Mouse (Mus musculus) midbrain, embryonic 16.5 days (tissue): Measurements from ENCODE around the gene Stag3. TPM values are rescaled to one million over a fixed set of nuclear protein-coding genes. Genes with fewer than 3 reads are reported as not detected.
A peak's percentile ranks its signal among the peaks of the same experiment; 100 is the strongest.

Source experiments
- ATAC-seq: fragments of 200-750 bp; cut with Nextera tagmentation; 2 replicates; pipeline ENCODE4 v1.8.0; 2017; ENCODE audit warnings: moderate TSS enrichment
- H3K27ac ChIP-seq: fragments of 300-500 bp; sonication (generic); 2 replicates; pipeline ENCODE4 v1.5.1; 2014; ENCODE audit warnings: mild to moderate bottlenecking, low read length, mixed read lengths
- H3K27me3 ChIP-seq: fragments of 300-500 bp; sonication (generic); 2 replicates; pipeline ENCODE4 v1.6.1; 2014; ENCODE audit warnings: low read depth, low read length, mixed read lengths; ENCODE audit not compliant: control insufficient read depth, insufficient read depth
- H3K36me3 ChIP-seq: fragments of 300-500 bp; sonication (generic); 2 replicates; pipeline ENCODE4 v1.6.1; 2014; ENCODE audit warnings: mild to moderate bottlenecking, low read length, moderate library complexity, mixed read lengths; ENCODE audit not compliant: control insufficient read depth, insufficient read depth
- H3K4me1 ChIP-seq: fragments of 300-500 bp; sonication (generic); 2 replicates; pipeline ENCODE4 v1.6.1; 2014; ENCODE audit warnings: mild to moderate bottlenecking, low read length, mixed read lengths; ENCODE audit not compliant: control insufficient read depth, insufficient read depth
- H3K4me2 ChIP-seq: fragments of 300-500 bp; sonication (generic); 2 replicates; pipeline ENCODE4 v1.6.1; 2014; ENCODE audit warnings: mild to moderate bottlenecking, low read length, mixed read lengths
- H3K4me3 ChIP-seq: fragments of 300-500 bp; sonication (generic); 2 replicates; pipeline ENCODE4 v1.5.1; 2014; ENCODE audit warnings: low read depth, mild to moderate bottlenecking, low read length, moderate library complexity, mixed read lengths
- H3K9ac ChIP-seq: fragments of 300-500 bp; sonication (generic); 2 replicates; pipeline ENCODE4 v1.6.1; 2014; ENCODE audit warnings: low read depth, low read length, mixed read lengths
- H3K9me3 ChIP-seq: fragments of 300-500 bp; sonication (generic); replicated peaks from 2 replicates; pipeline ENCODE4 v1.6.1; 2014; ENCODE audit warnings: mild to moderate bottlenecking, low read length, mixed read lengths; ENCODE audit not compliant: control insufficient read depth, poor library complexity, severe bottlenecking
- WGBS: fragments of 180-500 bp; shearing (Covaris S2); extraction: QIAGEN DNeasy Blood & Tissue Kit; methylation state at CpG from one replicate; pipeline ENCODE4 v1.1.7; 2014; 5-methylcytosine and 5-hydroxymethylcytosine counted together
- polyA plus RNA-seq: library from polyadenylated mRNA; unstranded; fragments of >200 nt; fragmentation: Nextera tagmentation; extraction: Ambion mirVana; gene quantifications from 2 replicates; pipeline ENCODE4 v1.2.1, GENCODE M21; 2015

Stag3 gene
- polyA plus RNA-seq, 1 experiment from 2014 or later = 13.1 TPM

DNA sequence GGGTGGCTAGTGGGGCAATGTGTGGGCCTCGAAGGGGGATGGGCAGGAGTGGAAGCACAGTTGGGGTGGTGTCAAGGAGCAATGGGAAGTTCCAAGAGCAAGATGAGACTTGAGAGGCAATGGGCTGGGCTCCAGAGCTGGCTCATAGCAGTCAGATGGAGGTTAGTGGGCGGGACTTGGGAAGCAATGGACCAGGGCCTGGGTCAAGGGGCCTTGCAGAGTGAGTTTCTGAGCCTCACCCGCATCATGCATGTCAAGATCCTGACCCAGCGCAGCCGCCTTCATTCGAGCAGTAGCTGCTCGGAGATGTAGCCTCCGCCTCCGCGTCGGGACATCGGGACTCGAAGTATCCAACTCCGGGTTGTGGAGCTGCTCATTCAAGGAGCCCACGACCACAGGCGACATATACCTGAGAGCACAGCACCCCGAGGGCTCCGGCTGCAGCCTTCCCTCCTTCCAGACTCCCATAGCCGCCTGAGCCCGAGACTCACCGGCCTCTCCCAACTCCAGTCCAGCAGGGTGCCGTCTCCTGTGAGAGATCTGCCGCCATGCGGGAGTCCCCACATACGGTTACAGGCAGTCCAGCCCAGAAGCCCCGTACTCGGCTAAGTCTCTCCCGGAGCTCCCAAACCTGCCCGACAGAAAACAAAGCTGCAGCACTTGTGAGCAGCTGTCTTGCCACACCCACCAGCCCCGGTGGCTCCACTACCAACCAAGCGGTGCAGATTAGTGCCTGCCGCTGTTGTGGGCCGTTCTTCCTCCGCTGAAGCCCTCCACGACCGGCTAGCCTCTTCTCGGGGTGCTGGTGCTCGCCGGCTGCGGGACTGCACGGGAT lies 4.6 kb upstream of the Stag3 start:
- Histone ChIP-seq H3K27me3 (no peaks in the 10 kb centered on the region), H3K4me2 (peak overlapping the region; percentile 67), H3K36me3 (peaks cover 5% of the 10 kb centered on the region), H3K27ac (no peak overlapping the region), H3K4me3 (peak overlapping the region; percentile 34), H3K9ac (peak overlapping the region; percentile 64), H3K4me1 (peaks cover 47% of the 10 kb centered on the region), H3K9me3 (no peaks in the 10 kb centered on the region)
- 8% methylated on average over 41 of the region's 41 CpGs for WGBS
- no peak for ATAC-seq

DNA sequence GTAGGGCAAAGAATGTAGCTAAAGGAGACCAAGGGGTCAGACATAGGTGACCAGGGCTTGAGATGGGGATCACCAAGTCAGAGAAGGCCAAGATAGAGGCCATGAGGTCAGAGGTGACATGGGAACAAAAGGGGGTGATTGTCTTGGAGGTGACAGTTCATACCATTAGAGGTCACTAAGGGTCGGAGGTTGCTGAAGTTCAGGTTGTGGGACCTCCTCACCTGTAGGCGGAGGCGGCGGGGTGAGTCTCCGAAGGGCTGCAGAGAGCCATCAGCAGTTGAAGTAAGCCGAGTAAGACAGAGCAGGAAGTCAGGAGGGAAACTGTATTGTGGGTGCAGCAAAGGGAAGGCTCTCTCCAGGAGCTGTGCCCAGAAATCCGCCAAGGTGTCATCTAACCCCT lies 2.0 kb upstream of the Stag3 start:
- peak overlapping the region; percentile 78 for H3K4me2 ChIP-seq
- H3K27me3 ChIP-seq = no peaks in the 10 kb centered on the region
- ATAC-seq = no peak
- H3K4me1 ChIP-seq = peaks cover 44% of the 10 kb centered on the region
- H3K36me3 ChIP-seq = peaks cover 5% of the 10 kb centered on the region
- 92% methylated on average over 7 of the region's 7 CpGs for WGBS
- H3K4me3 ChIP-seq = peak overlapping the region; percentile 70
- H3K9ac ChIP-seq = peak overlapping the region; percentile 88
- no peak overlapping the region for H3K27ac ChIP-seq
- no peaks in the 10 kb centered on the region for H3K9me3 ChIP-seq

DNA sequence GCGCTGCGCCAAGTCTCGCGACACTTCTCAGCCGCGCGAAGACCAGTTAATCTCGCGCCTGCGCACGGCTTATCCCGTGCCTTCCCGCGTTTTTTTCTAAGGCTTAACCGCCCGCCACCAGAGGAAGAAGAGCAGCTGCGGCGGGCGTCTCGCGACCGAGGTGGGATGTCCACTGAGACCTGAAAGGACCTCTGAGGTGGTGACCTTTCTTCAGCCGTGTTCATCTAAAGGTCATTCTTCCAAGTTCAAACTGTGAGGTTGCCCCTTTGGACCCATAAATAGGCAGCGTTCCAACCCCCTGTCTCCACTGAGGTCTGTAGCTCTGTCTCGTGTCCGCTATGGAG lies 357 bp downstream of the Stag3 start:
- H3K27me3 ChIP-seq = no peaks in the 10 kb centered on the region
- no peak overlapping the region for H3K9ac ChIP-seq
- 24% methylated on average over 26 of the region's 26 CpGs for WGBS
- no peaks in the 10 kb centered on the region for H3K36me3 ChIP-seq
- peak overlapping the region; percentile 54; the same call in 1 of the 2 replicates for H3K27ac ChIP-seq
- H3K4me2 ChIP-seq = peak overlapping the region; percentile 50
- peak overlapping the region; percentile 70 for H3K4me3 ChIP-seq
- H3K9me3 ChIP-seq = no peaks in the 10 kb centered on the region
- 0 out of 2 replicates have a peak, but pooled peaks have one; percentile 4 for ATAC-seq
- H3K4me1 ChIP-seq = peaks cover 35% of the 10 kb centered on the region

DNA sequence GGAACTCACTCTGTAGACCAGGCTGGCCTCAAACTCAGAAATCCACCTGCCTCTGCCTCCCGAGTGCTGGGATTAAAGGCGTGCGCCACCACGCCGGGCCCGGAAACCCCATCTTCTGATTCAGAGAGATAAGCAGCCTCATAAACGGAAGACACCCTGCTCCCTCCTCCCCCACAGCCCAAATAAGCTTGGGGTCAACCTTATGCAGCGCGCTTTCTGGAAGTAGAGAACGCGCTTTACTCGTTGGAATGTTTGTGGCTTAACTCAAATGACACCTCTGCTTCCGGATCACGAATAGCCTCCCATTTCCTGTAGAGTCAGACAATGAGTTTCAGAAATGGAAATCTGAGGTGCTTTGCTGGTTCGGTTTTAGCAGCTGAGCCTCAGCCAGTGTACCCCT lies 789 bp downstream of the Stag3 start:
- Histone ChIP-seq H3K36me3 (no peaks in the 10 kb centered on the region), H3K4me2 (no peak overlapping the region; the same call in 1 of the 2 replicates), H3K9me3 (no peaks in the 10 kb centered on the region), H3K27ac (no peak overlapping the region), H3K4me1 (peaks cover 30% of the 10 kb centered on the region), H3K9ac (no peak overlapping the region), H3K4me3 (peak overlapping the region; percentile 70), H3K27me3 (no peaks in the 10 kb centered on the region)
- 93% methylated on average over 15 of the region's 15 CpGs for WGBS
- ATAC-seq = no peak

DNA sequence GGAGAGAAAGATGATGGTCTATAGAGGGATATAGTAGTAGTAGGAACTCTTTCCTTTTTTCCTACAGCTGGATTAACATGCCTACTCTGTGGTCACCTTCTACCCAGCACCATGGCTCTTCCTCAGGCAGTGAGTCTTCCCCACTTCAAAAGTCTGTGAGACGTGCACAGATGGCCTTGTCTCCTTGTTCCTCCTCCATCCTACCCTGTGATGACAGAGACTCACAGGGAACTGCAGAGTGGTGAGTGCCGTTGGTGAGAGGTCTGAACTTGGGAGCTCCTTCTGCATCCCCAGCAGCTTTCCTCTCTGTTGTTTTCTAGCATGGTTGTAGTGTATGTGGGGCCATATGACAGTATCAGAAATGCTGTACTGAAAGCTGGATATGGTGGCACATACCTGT lies 1.8 kb downstream of the Stag3 start:
- Histone ChIP-seq H3K9me3 (no peaks in the 10 kb centered on the region), H3K4me2 (no peak overlapping the region), H3K27ac (no peak overlapping the region), H3K36me3 (no peaks in the 10 kb centered on the region), H3K4me1 (peaks cover 21% of the 10 kb centered on the region), H3K9ac (no peak overlapping the region), H3K4me3 (no peak overlapping the region), H3K27me3 (no peaks in the 10 kb centered on the region)
- 82% methylated on average over 2 of the region's 2 CpGs for WGBS
- no peak for ATAC-seq

DNA sequence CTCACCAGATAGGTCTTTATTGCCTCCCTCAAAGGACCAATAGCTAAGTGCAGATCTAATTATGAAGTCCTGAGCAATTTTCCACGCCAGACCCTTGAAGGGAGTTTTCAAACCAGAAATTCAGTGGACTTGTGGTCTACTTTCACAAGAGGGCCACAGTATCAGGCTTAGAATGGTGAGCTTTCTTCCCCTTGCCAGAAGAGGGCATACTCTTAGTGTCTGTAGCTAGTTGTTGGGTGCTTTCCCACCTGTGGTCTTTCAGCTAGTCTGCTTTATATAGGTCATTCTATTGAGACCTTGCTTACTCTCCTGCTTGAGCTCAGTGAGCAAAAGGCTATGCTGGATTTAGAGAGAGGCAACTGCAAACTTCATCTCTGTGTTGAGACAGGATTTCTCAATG lies 3.5 kb downstream of the Stag3 start:
- Histone ChIP-seq H3K36me3 (no peaks in the 10 kb centered on the region), H3K27me3 (no peaks in the 10 kb centered on the region), H3K4me2 (no peak overlapping the region), H3K9me3 (no peaks in the 10 kb centered on the region), H3K4me1 (peaks cover 3% of the 10 kb centered on the region), H3K9ac (no peak overlapping the region), H3K4me3 (no peak overlapping the region), H3K27ac (no peak overlapping the region)
- ATAC-seq = no peak
- WGBS = 50% methylated on average over 1 of the region's 1 CpGs

DNA sequence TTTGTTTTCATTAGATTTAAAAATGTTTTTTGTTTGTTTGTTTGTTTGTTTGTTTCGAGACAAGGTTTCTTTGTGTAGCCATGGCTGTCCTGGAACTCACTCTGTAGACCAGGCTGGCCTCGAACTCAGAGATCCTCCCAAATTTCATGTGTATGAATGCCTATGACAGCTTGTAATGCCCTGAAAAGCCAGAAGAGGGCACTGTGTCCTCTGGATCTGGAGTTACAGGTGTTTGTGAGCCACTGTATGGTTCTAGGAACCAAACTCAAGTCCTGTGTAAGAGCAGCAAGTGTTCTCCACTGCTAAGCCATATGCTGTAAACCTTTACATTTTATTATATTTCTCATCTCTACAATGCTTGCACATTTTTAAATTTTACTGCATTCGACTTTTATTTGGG lies 7.8 kb downstream of the Stag3 start:
- Histone ChIP-seq H3K4me3 (no peak overlapping the region), H3K4me2 (no peak overlapping the region), H3K4me1 (no peaks in the 10 kb centered on the region), H3K9me3 (no peaks in the 10 kb centered on the region), H3K27ac (no peak overlapping the region), H3K36me3 (no peaks in the 10 kb centered on the region), H3K27me3 (no peaks in the 10 kb centered on the region), H3K9ac (no peak overlapping the region)
- 80% methylated on average over 3 of the region's 3 CpGs for WGBS
- ATAC-seq = no peak

DNA sequence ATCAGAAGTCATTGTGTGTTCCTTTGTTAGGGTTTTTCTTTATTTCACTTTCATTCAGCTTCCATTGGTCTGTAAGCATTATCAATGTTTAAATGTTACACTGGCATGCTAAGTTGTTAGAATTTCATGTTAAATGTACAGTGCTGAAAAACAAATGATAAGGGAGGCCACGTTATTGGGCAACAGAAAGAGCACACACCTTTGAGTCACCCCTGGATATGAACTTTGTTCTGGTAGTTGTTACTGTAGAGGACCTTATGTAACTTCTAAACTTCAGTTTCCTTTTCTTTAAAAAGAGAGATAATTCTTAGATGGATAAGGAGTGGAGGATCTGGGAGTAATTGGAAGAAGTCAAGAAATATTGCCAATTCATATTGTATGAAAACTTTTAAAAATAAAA lies 11.6 kb downstream of the Stag3 start:
- no peak overlapping the region for H3K9ac ChIP-seq
- H3K4me1 ChIP-seq = no peaks in the 10 kb centered on the region
- H3K27ac ChIP-seq = no peak overlapping the region
- WGBS = 89% methylated on average over 1 of the region's 1 CpGs
- H3K9me3 ChIP-seq = no peaks in the 10 kb centered on the region
- no peak overlapping the region for H3K4me2 ChIP-seq
- no peak overlapping the region for H3K4me3 ChIP-seq
- H3K36me3 ChIP-seq = no peaks in the 10 kb centered on the region
- ATAC-seq = no peak
- H3K27me3 ChIP-seq = no peaks in the 10 kb centered on the region

DNA sequence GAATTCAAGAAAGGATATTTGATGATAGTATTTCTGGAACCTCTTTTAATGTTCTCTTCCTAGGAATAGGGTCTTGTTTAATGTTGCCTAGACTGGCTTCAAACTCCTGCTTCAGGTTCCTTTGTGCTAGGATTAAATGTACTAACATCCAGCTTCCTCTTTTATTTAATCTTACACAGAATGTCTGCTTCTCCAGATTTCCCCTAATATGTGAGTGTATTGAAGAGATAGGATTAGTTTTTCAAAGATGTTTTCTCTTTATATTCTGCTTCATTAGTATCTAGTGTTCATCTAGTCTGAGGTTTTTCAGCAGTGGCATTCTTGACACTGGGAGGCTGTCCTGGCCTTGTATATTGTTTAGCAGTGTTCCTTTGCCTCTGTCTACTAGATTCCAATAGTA lies 14.1 kb downstream of the Stag3 start:
- Histone ChIP-seq H3K9ac (no peak overlapping the region), H3K4me1 (no peaks in the 10 kb centered on the region), H3K27me3 (no peaks in the 10 kb centered on the region), H3K36me3 (peaks cover 2% of the 10 kb centered on the region; the same call in 1 of the 2 replicates), H3K4me3 (no peak overlapping the region), H3K27ac (no peak overlapping the region), H3K4me2 (no peak overlapping the region), H3K9me3 (no peaks in the 10 kb centered on the region)
- ATAC-seq = no peak
